In the genomic region with DNA sequence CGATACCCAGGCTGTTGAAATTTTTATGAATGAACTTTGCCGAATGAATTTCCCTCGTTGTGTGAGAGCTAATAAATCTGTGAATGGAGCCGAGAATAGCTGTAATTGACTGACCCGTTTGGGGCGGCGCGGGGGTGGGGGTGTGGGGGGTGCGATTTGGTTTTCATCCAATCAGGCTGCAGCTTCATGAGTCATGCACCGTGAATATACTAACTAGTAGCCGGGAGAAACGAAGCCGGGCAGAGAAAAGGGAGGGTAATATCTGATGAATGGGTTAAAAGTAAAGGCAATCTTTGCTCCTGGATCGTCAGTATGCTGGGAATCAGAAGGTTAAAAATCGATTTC, we compare ENCODE assay signal across 8 mouse cellular contexts. TPM values are rescaled to one million over a fixed set of nuclear protein-coding genes. Genes with fewer than 3 reads are reported as not detected.
A peak's percentile ranks its signal among the peaks of the same experiment; 100 is the strongest.
DNase-seq lines count a peak whose midpoint lies in the region; ATAC-seq and TF ChIP-seq lines count a peak whose summit lies in the region.

Gene Shc4 (minus strand): TSS at position 63 of the 345 bp plus-strand sequence.

- TF ChIP-seq POLR2A in testis, adult 2 months (IDR thresholded peaks at IDR 0.05; ENCODE audit: control insufficient read depth, low read depth, low read length): no peak

- peaks cover 2% of the 10 kb centered on the region; the same call in 1 of the 2 replicates for H3K27me3 ChIP-seq in testis, adult 2 months (ENCODE audit: control insufficient read depth, insufficient read depth, low read length)
- peaks cover 12% of the 10 kb centered on the region; the same call in 1 of the 2 replicates for H3K27me3 ChIP-seq in forebrain, postnatal 0 days (ENCODE audit: insufficient read depth, low read length)
- H3K27me3 ChIP-seq in neural tube, embryonic 13.5 days: peaks cover 30% of the 10 kb centered on the region

- H3K4me3 ChIP-seq in testis, adult 2 months (ENCODE audit: control insufficient read depth, low read depth, low read length): peak within 1 kb of the TSS; percentile 48
- peak within 1 kb of the TSS; percentile 49 for H3K4me3 ChIP-seq in forebrain, postnatal 0 days (ENCODE audit: low read depth, low read length)
- peak within 1 kb of the TSS; percentile 56 for H3K4me3 ChIP-seq in neural tube, embryonic 13.5 days

- no peaks in the 10 kb centered on the region for H3K9me3 ChIP-seq in forebrain, postnatal 0 days (ENCODE audit: low read length)
- no peaks in the 10 kb centered on the region for H3K9me3 ChIP-seq in neural tube, embryonic 13.5 days

- peak within 1 kb of the TSS; percentile 100 for H3K4me2 ChIP-seq in forebrain, postnatal 0 days (ENCODE audit: low read depth)
- H3K4me2 ChIP-seq in neural tube, embryonic 13.5 days: peak within 1 kb of the TSS; percentile 98

- H3K27ac ChIP-seq in testis, adult 2 months (ENCODE audit: control insufficient read depth, insufficient read depth, low read depth, low read length): peak within 1 kb of the TSS; percentile 32; the same call in 1 of the 2 replicates
- peak within 1 kb of the TSS; percentile 45; the same call in 1 of the 2 replicates for H3K27ac ChIP-seq in forebrain, postnatal 0 days (ENCODE audit: low read depth, low read length)
- peak within 1 kb of the TSS; percentile 78 for H3K27ac ChIP-seq in neural tube, embryonic 13.5 days (replicated peaks)

- peak within 1 kb of the TSS; percentile 59 for H3K9ac ChIP-seq in forebrain, postnatal 0 days
- H3K9ac ChIP-seq in neural tube, embryonic 13.5 days: peak within 1 kb of the TSS; percentile 70

- no peaks in the 10 kb centered on the region for H3K36me3 ChIP-seq in testis, adult 2 months (ENCODE audit: control insufficient read depth, insufficient read depth, low read length)
- no peaks in the 10 kb centered on the region for H3K36me3 ChIP-seq in forebrain, postnatal 0 days (ENCODE audit: insufficient read depth)
- no peaks in the 10 kb centered on the region for H3K36me3 ChIP-seq in neural tube, embryonic 13.5 days

- 2% methylated on average over 15 of the region's 15 CpGs for WGBS in forebrain, postnatal 0 days
- WGBS in large intestine, adult 2 months: under 1% methylated on average over 15 of the region's 15 CpGs
- WGBS in neural tube, embryonic 13.5 days: 1% methylated on average over 15 of the region's 15 CpGs

- peak; percentile 88 for ATAC-seq in forebrain, postnatal 0 days
- ATAC-seq in neural tube, embryonic 13.5 days (ENCODE audit: low read depth): peak; percentile 89
- no peak for ATAC-seq in megakaryocyte progenitor cell, adult 5-6 weeks (replicated peaks; ENCODE audit: poor library complexity)

- peak; percentile 5 for DNase-seq in cerebellum, adult 11 months
- DNase-seq in cerebellum, adult 9-10 months: no peak
- DNase-seq in testis, postnatal 14 days (ENCODE audit: low spot score): no peak
- peak; percentile 76 for DNase-seq in forebrain, postnatal 0 days
- DNase-seq in large intestine, adult 2 months (ENCODE audit: low read depth, low spot score): peak; percentile 16

- no peak for TF ChIP-seq CTCF in testis, adult 2 months (IDR thresholded peaks at IDR 0.05; ENCODE audit: control insufficient read depth, insufficient read depth, insufficient replicate concordance, low read depth, low read length)
- no peak for TF ChIP-seq CTCF in forebrain, postnatal 0 days (IDR thresholded peaks at IDR 0.05; ENCODE audit: low read depth)

- peaks cover 11% of the 10 kb centered on the region for H3K4me1 ChIP-seq in testis, adult 2 months (ENCODE audit: control insufficient read depth, insufficient read depth, low read length)
- 0 out of 2 replicates have a peak, but pooled peaks cover 7% of the 10 kb centered on the region for H3K4me1 ChIP-seq in forebrain, postnatal 0 days (ENCODE audit: insufficient read depth)
- peaks cover 36% of the 10 kb centered on the region for H3K4me1 ChIP-seq in neural tube, embryonic 13.5 days (replicated peaks)

RNA-seq across cellular contexts. Expression of gene Shc4, which starts in this region (rescaled TPM):
- 4.8 and 8.5 TPM in 2 replicates for polyA plus RNA-seq in testis, adult 2 months (2012; rRNA removed)
- total RNA-seq in forebrain, postnatal 0 days (2014; rRNA removed): 4.3 and 6.8 TPM in 2 replicates
- polyA plus RNA-seq in forebrain, postnatal 0 days (2015; fragmentation: Nextera tagmentation; extraction: Ambion mirVana): 0.79 and 2.5 TPM in 2 replicates
- 0.16 and 0.22 TPM in 2 replicates for polyA plus RNA-seq in large intestine, adult 2 months (2012; rRNA removed)
- polyA plus RNA-seq in neural tube, embryonic 13.5 days (2015; fragmentation: Nextera tagmentation; extraction: Ambion mirVana): 4.6 TPM in 2 replicates
- total RNA-seq in megakaryocyte progenitor cell, adult 5-6 weeks (2015): 0.52 and 0.64 TPM in 2 replicates
- total RNA-seq in megakaryocyte progenitor cell, adult 5-6 weeks (2017): 0.12 and 0.74 TPM in 2 replicates

Comparison
In these comparisons a context has a peak if more than half of its experiments do, and no peak if none do; other contexts are left out.
1. DNase-seq: peak in cerebellum, adult 11 months (single experiment) and forebrain, postnatal 0 days (single experiment); none in cerebellum, adult 9-10 months (single experiment) and testis, postnatal 14 days (single experiment).
2. Peak in DNase-seq in large intestine, adult 2 months; RNA of the gene not detected or under 1 TPM.
3. Peak in every context shown above with its lines, with median percentiles within 50 percentile points of each other: H3K27ac ChIP-seq and H3K4me3 ChIP-seq.